Mouse (Mus musculus) spleen, embryonic (tissue): ENCODE measurements around the gene Zwilch.
"Not testable (repeated sequence)": the region's sequence is repeated elsewhere in the genome, so short reads cannot be mapped to it uniquely, and the experiment has no call there.

Source experiments
- CTCF ChIA-PET: fragments of 350-600 bp; sonication (Branson Sonifier 250); formaldehyde crosslinking; loops from one replicate; lab custom pipeline; 2022; lab: Charles Lee

Zwilch gene

DNA sequence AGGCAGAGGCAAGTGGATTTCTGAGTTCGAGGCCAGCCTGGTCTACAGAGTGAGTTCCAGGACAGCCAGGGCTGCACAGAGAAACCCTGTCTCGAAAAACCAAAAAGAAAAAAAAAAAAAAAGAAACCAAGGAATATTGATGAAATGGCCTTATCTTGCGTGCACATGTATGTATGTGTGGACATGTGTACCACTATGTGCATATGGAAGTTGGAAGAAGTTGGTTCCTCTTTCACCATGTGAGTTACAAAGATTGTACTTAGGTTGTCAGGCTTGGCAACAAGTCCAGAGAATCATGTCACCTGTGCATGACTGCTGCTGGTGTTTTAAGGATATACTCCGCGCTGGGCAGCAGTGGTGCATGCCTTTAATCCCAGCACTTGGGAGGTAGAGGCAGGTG, 10.4 kb upstream of the Zwilch start:
- CTCF ChIA-PET = not testable (repeated sequence)

DNA sequence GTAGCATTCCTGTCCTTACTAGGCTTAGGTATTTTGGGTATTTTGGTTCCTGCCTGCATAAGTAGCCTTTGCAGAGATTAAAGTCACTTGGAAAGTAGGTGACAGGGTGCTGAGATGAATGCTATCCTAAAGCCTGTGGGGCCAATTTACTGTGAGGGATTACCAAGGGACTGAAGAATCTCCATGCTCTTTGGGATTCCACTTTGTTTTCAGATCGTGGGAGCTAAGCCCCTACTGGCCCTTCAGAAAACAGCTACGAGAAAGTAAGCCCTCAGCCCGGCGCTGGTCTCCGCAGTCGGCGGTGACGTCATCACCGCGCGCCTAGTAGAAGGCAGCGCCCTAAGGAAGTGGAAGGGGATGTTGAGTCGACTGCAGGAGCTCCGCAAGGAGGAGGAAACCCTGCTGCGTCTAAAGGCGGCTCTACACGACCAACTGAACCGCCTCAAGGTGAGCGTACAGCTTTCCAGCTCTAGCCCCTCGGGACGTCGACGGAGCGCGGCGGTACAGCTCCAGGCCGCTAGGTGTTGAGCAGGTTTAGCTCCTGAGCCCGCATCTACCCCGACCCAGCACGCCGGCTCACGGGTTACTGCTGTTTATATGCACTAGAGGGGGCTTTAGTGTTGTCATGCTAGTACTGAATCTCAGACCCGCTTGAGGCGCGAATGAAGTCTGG, 6.2 kb upstream of the Zwilch start, which contains the start of gene Snapc5:
Snapc5 (plus strand) TSS at position 301 of the 673 bp plus-strand sequence.
- CTCF ChIA-PET = interaction anchor here (0.6 kb wide), 1 partner anchor 1715 kb away, joined by 3 read pairs; no protein-coding TSS in a partner anchor

DNA sequence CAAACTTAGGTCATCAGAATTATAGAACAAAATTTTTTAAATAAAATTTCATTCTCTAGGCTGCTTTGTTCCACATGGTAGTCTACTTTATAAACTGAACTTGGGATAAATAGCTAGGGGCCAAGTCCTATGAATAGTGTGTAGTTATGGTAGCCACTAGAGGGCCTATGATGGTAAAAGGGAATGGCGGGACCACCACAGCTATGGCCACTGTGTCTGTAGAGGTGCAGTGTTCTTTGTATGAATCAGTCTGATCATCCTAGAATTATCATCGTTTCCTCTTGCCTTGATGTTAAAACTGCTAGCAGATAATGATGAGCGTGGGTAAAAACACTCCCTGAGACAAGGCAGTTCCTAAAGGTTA, 5.7 kb upstream of the Zwilch start:
- CTCF ChIA-PET = interaction anchor here (0.6 kb wide), 1 partner anchor 1715 kb away, joined by 3 read pairs; no protein-coding TSS in a partner anchor

DNA sequence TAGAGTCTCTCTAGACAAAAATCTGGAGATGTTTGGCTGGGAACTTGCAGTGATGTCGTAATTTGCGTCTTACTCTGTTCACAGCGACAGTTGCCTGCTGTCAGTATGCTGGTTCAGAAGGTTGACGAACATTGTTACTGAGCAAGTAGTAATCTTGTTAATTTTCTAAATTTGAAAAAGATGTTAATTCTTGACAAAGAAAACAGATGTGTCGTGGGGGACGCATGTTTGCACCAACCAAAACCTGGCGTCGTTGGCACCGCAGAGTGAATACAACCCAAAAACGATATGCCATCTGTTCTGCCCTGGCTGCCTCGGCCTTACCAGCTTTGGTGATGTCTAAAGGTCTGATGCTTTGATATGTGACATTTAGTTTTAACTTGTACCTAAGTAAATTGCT, 2.5 kb upstream of the Zwilch start:
- CTCF ChIA-PET = no interaction called here

DNA sequence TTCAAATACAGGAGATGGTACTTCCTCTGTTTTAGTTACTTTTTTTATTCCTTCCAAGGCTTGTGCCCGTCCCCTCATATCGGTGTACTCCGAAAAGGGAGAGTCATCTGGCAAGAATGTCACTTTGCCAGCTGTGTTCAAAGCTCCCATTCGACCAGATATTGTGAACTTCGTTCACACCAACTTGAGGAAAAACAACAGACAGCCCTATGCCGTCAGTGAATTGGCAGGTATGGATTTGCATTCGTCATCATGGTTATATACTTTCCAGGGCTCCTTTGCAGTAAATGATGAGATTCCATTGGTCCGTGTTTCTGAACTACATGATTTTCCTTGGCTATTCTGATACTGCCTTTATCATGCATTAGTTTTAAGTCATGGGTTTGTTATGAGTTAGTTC, 1.9 kb upstream of the Zwilch start:
- CTCF ChIA-PET = no interaction called here

DNA sequence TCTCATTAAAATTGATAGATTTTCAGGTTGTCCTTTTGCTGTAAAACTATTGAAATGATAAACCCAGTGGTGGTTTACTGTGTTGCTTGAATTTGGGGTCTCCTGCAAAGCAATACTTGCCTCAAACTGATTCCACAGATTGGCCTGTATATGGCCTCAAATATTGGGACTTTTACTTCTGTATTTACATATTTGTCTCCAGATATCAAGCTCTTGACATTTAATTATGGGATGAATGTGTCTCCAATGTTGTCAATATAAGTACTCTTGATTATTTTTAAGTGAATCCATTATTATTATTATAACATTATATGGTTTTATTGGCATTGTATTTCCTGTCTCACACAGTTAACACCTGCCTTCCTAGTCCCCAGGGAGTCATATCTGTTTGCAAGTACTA, 1.4 kb upstream of the Zwilch start:
- CTCF ChIA-PET = no interaction called here

DNA sequence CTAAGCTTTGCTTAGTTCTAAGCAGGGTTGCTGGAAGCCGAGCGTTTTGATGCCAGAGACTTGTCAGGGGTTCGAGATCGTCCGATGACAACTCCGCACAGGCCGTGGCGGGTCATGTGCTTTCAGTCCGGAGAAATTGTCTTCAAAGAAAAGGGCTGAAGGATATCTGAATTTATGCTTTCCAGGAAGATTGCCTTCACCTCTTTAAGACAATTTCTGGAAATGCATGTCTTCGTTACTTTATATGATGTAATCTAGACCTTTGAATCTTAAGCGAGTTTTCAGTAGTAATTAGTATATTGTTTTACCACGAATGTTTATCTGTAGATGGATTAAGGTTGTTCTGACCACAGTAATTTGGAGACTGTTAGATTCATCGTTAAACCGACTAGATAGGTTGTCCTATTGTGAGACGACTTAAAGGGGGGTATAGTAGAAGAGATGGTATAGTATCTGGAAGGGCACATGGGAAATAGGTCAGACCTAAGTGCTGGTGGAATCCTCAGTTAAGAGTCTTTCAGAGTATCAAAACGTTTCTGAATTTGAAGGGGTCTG, 839 bp upstream of the Zwilch start:
- CTCF ChIA-PET = interaction anchor here (0.5 kb wide), 1 partner anchor 13 kb away, joined by 5 read pairs; no protein-coding TSS in a partner anchor

DNA sequence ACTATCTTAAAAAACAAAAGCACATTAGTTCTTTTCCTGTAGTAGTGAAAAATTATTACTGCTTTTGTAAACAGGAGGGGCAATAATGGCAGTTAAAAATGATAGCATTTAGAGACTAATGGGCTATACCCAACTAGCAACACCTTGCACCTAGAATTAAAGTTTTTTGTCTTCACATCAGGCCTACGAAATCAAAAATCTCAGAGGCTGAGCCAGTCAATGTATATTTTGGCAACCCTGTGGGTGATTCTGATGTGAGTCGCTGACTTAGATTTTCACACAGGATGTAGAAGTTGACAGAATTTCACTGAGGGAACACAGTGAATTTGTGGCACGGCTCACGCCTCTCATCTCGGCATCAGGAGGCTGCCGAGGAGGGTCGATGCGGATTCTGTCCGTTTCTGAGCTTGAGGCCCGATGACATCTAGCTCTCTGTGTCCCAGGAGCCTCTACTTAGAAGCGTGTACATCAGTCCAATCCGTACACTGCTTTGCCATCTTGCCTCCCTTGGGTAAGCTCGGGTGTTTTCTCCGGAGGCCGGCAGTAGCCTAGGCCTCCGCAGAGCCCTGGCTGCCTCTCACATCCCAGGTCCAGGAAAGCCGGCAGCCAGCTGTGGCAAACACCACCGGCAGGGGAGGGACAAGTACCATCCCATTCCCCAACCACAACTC, 624 bp downstream of the Zwilch start:
- CTCF ChIA-PET = interaction anchor here (0.6 kb wide), 1 partner anchor 10 kb away, joined by 3 read pairs; no protein-coding TSS in a partner anchor

DNA sequence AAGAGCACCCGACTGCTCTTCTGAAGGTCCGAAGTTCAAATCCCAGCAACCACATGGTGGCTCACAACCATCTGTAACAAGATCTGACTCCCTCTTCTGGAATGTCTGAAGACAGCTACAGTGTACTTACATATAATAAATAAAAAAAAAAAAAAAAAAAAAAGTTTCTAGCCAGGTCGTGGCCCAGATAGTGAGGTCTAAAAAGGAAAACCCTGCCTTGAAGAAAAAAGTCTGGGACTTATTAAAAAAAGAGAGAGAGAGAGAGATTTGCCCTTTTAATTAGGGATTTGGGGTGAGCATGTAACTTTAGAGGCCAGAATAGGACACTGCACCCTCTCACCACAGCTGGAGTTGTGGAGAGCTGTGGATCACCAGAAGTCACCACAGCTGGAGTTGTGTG, 2.9 kb downstream of the Zwilch start:
- CTCF ChIA-PET = interaction anchor here (0.5 kb wide), 1 partner anchor 73 kb away, joined by 5 read pairs; no protein-coding TSS in a partner anchor

DNA sequence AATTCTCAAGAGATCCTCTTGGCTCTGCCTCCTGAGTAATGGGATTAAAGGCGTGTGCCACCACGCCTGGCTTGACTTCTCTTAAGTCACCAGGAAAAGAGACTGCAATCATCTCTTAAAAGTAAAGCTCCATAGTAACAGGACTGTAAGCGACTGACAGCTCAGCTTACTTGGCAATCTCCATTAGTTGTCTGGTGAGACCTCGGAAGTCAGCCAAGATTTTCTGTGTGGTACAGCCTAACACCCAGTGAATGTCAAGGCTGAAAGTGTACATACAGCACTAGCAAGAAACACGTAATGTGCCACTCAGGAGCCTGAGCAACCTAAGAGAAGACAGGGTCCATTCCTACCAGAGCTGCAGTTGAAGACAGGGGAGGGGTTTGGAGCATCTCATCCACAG, 12.4 kb downstream of the Zwilch start:
- CTCF ChIA-PET = interaction anchor here (0.6 kb wide), 1 partner anchor 13 kb away, joined by 5 read pairs; the partner anchor contains the start of gene Rpl4

DNA sequence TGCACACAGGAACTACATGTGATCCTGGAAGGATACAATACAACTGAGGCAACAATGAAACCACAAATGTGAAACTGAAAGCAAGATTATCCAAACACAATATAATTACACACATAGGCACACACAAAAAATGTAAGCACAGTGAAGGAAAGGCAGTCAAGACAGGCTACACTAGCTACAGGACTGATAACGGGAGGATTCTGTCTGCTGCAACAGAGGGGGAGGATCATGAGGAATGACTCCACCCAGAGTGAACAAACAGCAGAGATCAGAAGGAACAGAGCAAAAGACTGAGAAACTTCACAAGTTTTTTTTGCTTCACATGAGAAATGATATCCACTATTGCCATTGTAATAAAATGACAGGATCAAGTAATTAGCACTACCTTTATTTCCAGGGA, 16.3 kb downstream of the Zwilch start:
- CTCF ChIA-PET = no interaction called here

DNA sequence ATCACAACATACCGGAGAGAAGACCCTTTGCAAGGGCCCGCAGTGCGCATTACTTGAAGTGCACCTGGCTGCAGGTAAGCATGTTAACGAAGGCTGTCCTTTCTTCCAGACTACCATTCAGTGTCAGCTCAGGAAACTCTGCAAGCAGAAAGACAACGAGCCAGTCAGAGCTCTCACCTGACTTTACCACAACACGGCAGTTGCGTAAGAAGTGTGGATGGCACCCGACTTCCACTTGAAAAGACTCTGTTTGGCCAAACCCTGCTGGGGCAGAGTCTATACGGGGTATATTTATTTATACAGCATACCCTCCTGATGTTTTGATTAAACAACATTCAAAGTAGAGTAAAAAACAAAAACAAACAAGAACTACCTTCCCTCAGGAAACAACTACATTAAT, 33.0 kb downstream of the Zwilch start:
- CTCF ChIA-PET = no interaction called here

DNA sequence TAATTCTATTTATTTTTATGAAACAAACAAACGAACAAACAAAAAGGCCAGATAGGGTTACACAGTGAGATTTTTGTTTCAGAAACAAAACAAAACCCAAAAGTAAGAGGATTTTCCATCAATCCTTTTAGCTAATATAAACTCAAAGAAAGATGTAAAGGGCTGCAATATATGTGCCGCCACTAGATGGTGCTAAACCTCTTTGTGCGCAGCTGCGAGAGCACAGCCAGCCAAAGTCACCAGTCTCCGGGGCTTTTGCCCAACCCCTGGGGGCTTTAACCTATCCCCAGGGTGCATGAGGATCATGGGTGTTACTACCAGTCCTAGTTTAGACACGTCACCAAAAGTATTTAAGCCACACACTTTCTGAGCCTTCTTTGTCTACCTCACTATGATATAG, 34.0 kb downstream of the Zwilch start:
- CTCF ChIA-PET = not testable (repeated sequence)

DNA sequence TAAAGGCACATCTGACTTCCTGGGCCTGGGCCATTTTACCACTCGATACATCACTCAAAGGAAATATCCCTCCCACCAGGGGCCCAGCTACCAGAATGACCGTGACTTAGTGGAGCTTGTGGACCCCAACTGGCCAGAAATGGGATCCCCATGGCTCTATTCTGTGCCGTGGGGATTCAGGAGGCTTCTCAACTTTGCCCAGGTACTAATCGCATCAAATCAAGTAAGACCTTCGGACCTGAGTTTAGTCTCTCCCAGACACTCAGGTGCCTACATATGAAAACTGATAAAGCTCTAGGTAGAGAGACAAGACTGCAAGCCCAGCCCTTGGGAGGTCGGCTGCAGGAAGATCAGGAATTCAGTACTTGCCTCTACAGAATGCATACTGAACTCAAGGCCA, 41.3 kb downstream of the Zwilch start:
- CTCF ChIA-PET = no interaction called here

DNA sequence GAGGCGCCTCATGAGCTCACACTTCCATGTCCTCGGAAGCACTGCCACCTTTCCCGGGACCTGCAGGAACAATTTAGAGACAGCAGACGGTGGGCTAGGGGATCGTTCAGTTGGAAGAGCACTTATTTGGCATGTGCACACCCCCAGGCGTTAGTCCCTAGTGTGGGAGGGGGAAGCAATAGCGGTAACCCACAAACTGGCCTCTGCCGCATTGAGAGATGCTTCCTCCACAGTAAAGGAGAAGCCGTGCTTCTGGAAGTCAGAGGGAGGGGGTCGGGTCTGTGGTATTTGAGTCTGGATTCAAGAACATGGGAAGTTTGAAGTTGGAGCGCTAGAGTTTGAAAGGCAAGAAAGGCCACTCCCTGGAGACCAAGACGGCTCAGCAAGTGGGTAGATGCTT, 46.8 kb downstream of the Zwilch start:
- CTCF ChIA-PET = no interaction called here

DNA sequence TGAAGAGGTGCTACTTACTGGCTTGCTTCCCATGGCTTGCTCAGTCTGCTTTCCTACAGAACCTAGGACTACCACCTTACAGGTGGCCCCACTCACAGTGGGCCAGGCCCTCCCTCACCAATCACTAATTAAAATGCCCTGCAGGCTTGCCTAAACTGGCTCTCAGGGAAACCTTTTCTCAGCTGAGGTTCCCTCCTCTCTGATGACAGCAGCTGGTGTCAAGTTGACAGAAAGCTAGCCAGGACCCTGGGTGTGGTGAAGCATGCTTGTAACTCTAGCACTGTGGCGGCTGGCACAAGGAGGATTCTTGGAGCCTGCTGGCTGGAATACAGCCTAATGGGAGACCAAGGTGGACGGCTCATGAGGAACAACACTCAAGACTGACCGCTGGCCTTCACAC, 47.6 kb downstream of the Zwilch start:
- CTCF ChIA-PET = no interaction called here

DNA sequence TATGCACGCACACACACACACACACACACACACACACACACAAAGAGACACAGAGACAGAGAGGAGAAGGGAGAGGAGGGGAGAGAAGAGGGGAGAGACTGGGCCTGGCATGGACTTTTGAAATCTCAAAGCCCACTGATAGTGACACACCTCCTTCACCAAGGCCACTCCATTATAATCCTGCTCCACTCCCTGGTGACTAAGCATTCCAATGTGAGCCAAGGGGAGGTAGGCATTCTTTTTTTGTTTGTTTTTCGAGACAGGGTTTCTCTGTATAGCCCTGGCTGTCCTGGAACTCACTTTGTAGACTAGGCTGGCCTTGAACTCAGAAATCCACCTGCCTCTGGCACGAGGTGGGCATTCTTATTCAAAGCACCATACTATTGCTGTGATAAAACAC, 48.1 kb downstream of the Zwilch start:
- CTCF ChIA-PET = not testable (repeated sequence)

DNA sequence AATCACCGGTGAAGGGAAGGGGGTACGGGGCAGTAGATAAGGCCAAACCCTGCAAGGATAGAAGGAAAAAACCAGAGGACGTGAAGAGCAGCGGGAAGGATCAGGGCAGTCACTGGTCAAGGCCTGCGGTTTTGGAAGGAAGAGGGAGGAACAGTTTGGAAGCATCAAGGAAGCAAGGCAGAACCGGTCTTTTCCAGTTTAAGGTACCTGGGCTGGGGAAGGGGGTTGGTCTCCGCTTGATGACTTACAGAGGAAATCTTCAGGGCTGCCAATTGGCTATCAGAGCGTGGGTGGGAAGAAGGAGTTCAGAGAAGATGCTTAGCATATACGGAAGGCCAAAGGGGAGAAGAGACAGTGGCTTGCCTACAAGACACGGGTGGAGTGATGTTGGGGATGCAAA, 50.3 kb downstream of the Zwilch start:
- CTCF ChIA-PET = no interaction called here

DNA sequence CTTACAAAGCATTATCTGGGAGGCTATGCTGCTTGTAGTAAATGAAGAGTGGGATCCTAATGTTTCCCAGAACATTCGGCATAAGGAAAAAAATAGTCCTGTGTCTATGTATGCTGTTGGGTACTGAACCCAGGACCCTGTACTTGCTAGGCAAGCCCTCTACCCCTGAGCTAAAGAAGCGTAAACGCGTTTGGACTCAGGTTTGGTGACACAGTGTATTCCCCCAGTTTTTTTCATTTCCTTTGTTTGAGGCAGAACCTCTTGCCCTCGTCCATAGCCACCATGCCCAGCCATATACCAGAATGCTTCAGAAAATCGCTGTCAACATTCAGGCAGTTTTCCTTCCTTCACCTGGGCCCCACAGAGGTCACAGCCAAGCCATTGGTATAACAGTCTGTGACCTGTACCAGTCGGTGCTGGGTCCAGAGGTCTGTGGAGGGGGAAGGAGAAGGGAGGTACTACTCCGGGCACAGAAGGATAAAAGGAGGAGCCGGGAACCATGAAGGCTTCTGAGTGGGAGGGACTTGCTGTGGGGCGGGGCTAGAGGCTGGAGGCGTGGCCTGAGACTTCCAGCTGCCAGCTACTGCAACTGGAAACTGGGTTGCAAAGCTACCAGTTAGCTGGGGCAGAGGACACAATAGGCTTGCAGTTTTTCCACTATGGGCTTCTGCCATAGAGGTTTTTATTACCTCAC, 52.2 kb downstream of the Zwilch start:
- CTCF ChIA-PET = no interaction called here

DNA sequence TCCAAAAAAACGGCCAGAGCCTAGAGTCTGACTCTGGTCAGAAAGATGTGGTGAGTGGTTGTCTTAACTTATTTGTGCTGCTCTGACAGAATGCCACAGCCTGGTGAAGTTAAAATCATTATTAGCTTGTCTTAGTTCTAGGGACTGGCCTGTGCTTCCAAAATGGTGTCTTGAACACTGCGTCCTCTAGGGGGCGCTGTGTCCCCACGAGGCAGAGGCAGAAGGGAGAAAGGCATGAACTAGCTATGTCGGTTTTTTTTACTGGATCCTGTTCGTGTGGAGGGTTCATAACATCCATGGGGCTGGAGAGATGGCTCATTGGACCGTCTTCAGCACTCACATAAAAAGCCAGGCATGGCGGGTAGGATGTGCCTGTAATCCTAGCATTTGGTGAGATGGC, 53.0 kb downstream of the Zwilch start:
- CTCF ChIA-PET = no interaction called here

DNA sequence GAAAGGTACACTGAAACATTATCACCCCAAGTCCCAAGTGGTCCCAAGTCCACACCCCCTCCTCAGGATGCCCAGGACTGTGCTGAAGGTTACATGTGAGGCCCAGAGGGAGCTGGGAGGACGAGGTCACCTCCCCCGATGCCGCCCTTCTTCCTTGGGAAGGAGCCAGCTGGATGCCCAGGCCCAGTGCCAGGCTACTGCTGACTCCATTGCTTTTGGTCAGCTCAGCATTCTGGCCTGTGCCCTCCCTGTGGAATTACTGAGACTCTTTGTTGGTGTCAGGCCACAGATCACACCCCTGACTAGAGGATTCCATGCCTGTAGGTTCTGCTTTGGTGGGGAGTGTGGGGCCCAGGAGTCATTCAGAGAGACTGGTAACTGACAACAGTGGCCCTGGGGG, 56.0 kb downstream of the Zwilch start, which contains the start of gene Lctl:
Lctl (plus strand) TSS at position 272 of the 400 bp plus-strand sequence.
- CTCF ChIA-PET = no interaction called here

DNA sequence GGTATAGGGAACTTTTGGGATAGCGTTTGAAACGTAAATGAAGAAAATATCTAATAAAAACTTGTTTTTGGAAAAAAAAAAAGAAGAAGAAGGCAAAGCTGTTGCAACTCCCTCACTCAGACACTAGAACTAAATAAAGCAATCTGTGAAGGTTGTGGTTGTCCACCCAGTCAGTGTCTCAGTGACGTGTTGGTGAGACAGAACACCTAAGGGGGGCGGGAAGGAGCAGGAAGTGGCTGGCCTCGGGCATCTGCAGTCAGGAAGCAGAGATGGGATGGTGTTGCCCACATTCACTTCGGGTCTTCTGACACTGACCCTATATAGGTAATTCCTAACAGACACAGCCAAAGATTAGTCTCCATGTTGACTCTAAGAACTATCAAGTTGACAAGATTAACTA, 57.1 kb downstream of the Zwilch start:
- CTCF ChIA-PET = no interaction called here
